Mouse (Mus musculus) C2C12 (cell line): ENCODE data around the gene Cpne9. TPM values are rescaled to one million over a fixed set of nuclear protein-coding genes. Genes with fewer than 3 reads are reported as not detected.

Experiments used
- H3K27me3 ChIP-seq: one replicate; pipeline ENCODE4 v1.6.1; 2011; ENCODE audit not compliant: control insufficient read depth, insufficient read depth, insufficient read length
- H3K36me3 ChIP-seq: one replicate; pipeline ENCODE4 v1.6.1; 2011; ENCODE audit not compliant: control insufficient read depth, insufficient read depth
- H3K4me3 ChIP-seq: one replicate; pipeline ENCODE4 v1.5.1; 2011; ENCODE audit warnings: mild to moderate bottlenecking, control low read depth; ENCODE audit not compliant: poor library complexity, insufficient read depth, severe bottlenecking
- H3K79me2 ChIP-seq: one replicate; pipeline ENCODE4 v1.6.1; 2011; ENCODE audit not compliant: control insufficient read depth, insufficient read depth
- H3K79me3 ChIP-seq: one replicate; pipeline ENCODE4 v1.6.1; 2011; ENCODE audit warnings: low read depth, control low read depth
- H3ac ChIP-seq: one replicate; pipeline ENCODE3; 2011; ENCODE audit warnings: low read depth; ENCODE audit not compliant: control insufficient read depth, insufficient read length
- CEBPB ChIP-seq: IDR thresholded peaks from one replicate; pipeline ENCODE4 v1.6.1; 2011; ENCODE audit warnings: low read depth, mild to moderate bottlenecking, control low read depth, moderate library complexity
- CTCF ChIP-seq: IDR thresholded peaks from one replicate; pipeline ENCODE4 v1.5.1; 2011; ENCODE audit not compliant: control insufficient read depth, insufficient read depth, insufficient read length
- FOSL1 ChIP-seq: IDR thresholded peaks from one replicate; pipeline ENCODE4 v1.8.0; 2011; ENCODE audit warnings: mild to moderate bottlenecking, low read length; ENCODE audit not compliant: poor library complexity, insufficient read depth, severe bottlenecking
- MAX ChIP-seq: IDR thresholded peaks from one replicate; pipeline ENCODE4 v1.6.1; 2011; ENCODE audit warnings: mild to moderate bottlenecking, control low read depth
- MYOD1 ChIP-seq: IDR thresholded peaks from one replicate; pipeline ENCODE4 v1.6.1; 2011; ENCODE audit warnings: low read depth; ENCODE audit not compliant: control insufficient read depth, insufficient read length
- MYOG ChIP-seq: IDR thresholded peaks from one replicate; pipeline ENCODE4 v1.6.1; 2011; ENCODE audit not compliant: control insufficient read depth, insufficient read length; ENCODE audit errors: extremely low read depth
- USF1 ChIP-seq: IDR thresholded peaks from one replicate; pipeline ENCODE4 v1.6.1; 2011; ENCODE audit warnings: low read depth, mild to moderate bottlenecking, control low read depth, moderate library complexity
- polyA plus RNA-seq: library from polyadenylated mRNA; unstranded; fragments of >200 nt; fragmentation: generic; extraction: Trizol; gene quantifications from one replicate; pipeline ENCODE4 v1.2.1, GENCODE M21; 2012; ENCODE audit warnings: missing spikeins

Gene Cpne9
- polyA plus RNA-seq, 1 experiment: 0.01 TPM

GRCm38 (mm10) chr6:113350538-113350937, 68.4 kb downstream of the Cpne9 start:
- H3K4me3 ChIP-seq: no peak overlapping the region
- H3K79me2 ChIP-seq: no peaks in the 10 kb centered on the region
- no peak for TF ChIP-seq MYOD1
- no peak for TF ChIP-seq MAX
- TF ChIP-seq USF1: no peak
- no peak for TF ChIP-seq CEBPB
- TF ChIP-seq FOSL1: no peak
- TF ChIP-seq CTCF: no peak
- no peak for TF ChIP-seq MYOG

GRCm38 (mm10) chr6:113351161-113351560, 69.1 kb downstream of the Cpne9 start:
- Histone ChIP-seq H3K36me3 (no peaks in the 10 kb centered on the region), H3K4me3 (no peak overlapping the region), H3K79me2 (no peaks in the 10 kb centered on the region), H3K27me3 (no peaks in the 10 kb centered on the region), H3ac (no peak overlapping the region), H3K79me3 (no peaks in the 10 kb centered on the region)
- TF ChIP-seq CEBPB: no peak
- no peak for TF ChIP-seq CTCF
- no peak for TF ChIP-seq MAX
- no peak for TF ChIP-seq MYOD1
- TF ChIP-seq USF1: no peak
- TF ChIP-seq FOSL1: no peak
- TF ChIP-seq MYOG: no peak

More at GRCm38 (mm10) chr6:113350538-113350937, 68.4 kb downstream of the Cpne9 start:
- Histone ChIP-seq H3K27me3 (no peaks in the 10 kb centered on the region), H3K36me3 (no peaks in the 10 kb centered on the region), H3ac (no peak overlapping the region), H3K79me3 (no peaks in the 10 kb centered on the region)

GRCm38 (mm10) chr6:113351653-113352052, 69.5 kb downstream of the Cpne9 start:
- H3K27me3 ChIP-seq: no peaks in the 10 kb centered on the region
- TF ChIP-seq MAX (no peak), CEBPB (no peak), CTCF (no peak), FOSL1 (no peak), MYOD1 (no peak), MYOG (no peak), USF1 (no peak)
- no peaks in the 10 kb centered on the region for H3K79me3 ChIP-seq
- H3K4me3 ChIP-seq: no peak overlapping the region
- no peaks in the 10 kb centered on the region for H3K36me3 ChIP-seq
- H3K79me2 ChIP-seq: no peaks in the 10 kb centered on the region
- no peak overlapping the region for H3ac ChIP-seq

GRCm38 (mm10) chr6:113352820-113353219, 70.7 kb downstream of the Cpne9 start:
- Histone ChIP-seq H3K36me3 (no peaks in the 10 kb centered on the region), H3K27me3 (no peaks in the 10 kb centered on the region), H3K79me2 (no peaks in the 10 kb centered on the region), H3ac (no peak overlapping the region), H3K79me3 (no peaks in the 10 kb centered on the region), H3K4me3 (no peak overlapping the region)
- no peak for TF ChIP-seq CTCF
- no peak for TF ChIP-seq USF1
- TF ChIP-seq FOSL1: no peak
- TF ChIP-seq MYOG: no peak
- TF ChIP-seq MAX: no peak
- TF ChIP-seq MYOD1: no peak
- no peak for TF ChIP-seq CEBPB

- H3K36me3 ChIP-seq: no peaks in the 10 kb centered on the region
- H3K79me2 ChIP-seq: no peaks in the 10 kb centered on the region
- TF ChIP-seq CEBPB (no peak), USF1 (no peak), MYOD1 (no peak), MYOG (no peak)
- no peak overlapping the region for H3ac ChIP-seq
- H3K79me3 ChIP-seq: no peaks in the 10 kb centered on the region
- no peak overlapping the region for H3K4me3 ChIP-seq
- no peaks in the 10 kb centered on the region for H3K27me3 ChIP-seq
Observed at GRCm38 (mm10) chr6:113353696-113354095, 71.6 kb downstream of the Cpne9 start.

Other genes with a start within 250 kb of the Cpne9 start
- gene Thumpd3, start 236.1 kb upstream of the Cpne9 start, polyA plus RNA-seq: 18.8 TPM
- 17.0 TPM for gene Setd5, start 204.9 kb upstream of the Cpne9 start, polyA plus RNA-seq
- 0.18 TPM for gene Lhfpl4, start 86.9 kb upstream of the Cpne9 start, polyA plus RNA-seq
- 19.5 TPM for gene Mtmr14, start 44.5 kb upstream of the Cpne9 start, polyA plus RNA-seq
- 16.1 TPM for gene Brpf1, start 24.8 kb downstream of the Cpne9 start, polyA plus RNA-seq
- 18.5 TPM for gene Ogg1, start 44.7 kb downstream of the Cpne9 start, polyA plus RNA-seq
- gene Camk1, start 61.7 kb downstream of the Cpne9 start, polyA plus RNA-seq: 43.2 TPM
- gene Tada3, start 95.6 kb downstream of the Cpne9 start, polyA plus RNA-seq: 31.7 TPM
- gene Arpc4, start 95.8 kb downstream of the Cpne9 start, polyA plus RNA-seq: 364 TPM
- 1.6 TPM for gene Ttll3, start 107.0 kb downstream of the Cpne9 start, polyA plus RNA-seq
- gene Rpusd3, start 137.0 kb downstream of the Cpne9 start, polyA plus RNA-seq: 8.8 TPM
- not detected for gene Cidec, start 153.5 kb downstream of the Cpne9 start, polyA plus RNA-seq
- gene Jagn1, start 160.3 kb downstream of the Cpne9 start, polyA plus RNA-seq: 76.4 TPM
- gene Il17re, start 176.2 kb downstream of the Cpne9 start, polyA plus RNA-seq: not detected
- 36.2 TPM for gene Il17rc, start 189.1 kb downstream of the Cpne9 start, polyA plus RNA-seq
- gene Creld1, start 201.0 kb downstream of the Cpne9 start, polyA plus RNA-seq: 16.4 TPM
- gene Prrt3, start 219.6 kb downstream of the Cpne9 start, polyA plus RNA-seq: 0.04 TPM
- gene Emc3, start 249.3 kb downstream of the Cpne9 start, polyA plus RNA-seq: 68.3 TPM
- 4.8 TPM for gene Fancd2, start 249.4 kb downstream of the Cpne9 start, polyA plus RNA-seq